Mouse (Mus musculus): ENCODE data around the gene Rcbtb2. TPM values are rescaled to one million over a fixed set of nuclear protein-coding genes. Genes with fewer than 3 reads are reported as not detected.

Rcbtb2 gene
- polyA plus RNA-seq, 1 experiment from 2014 or later, result 209 TPM

GRCm38 (mm10) chr14:73169926-73170844, 47.3 kb downstream of the Rcbtb2 start:
- WGBS, result 89% methylated on average over 13 of the region's 13 CpGs
- no peaks in the 10 kb centered on the region for H3K27me3 ChIP-seq (ENCODE audit: control insufficient read depth, insufficient read depth, low read length)
- no peak for DNase-seq (ENCODE audit: low spot score)
- H3K4me1 ChIP-seq (ENCODE audit: control insufficient read depth, insufficient read depth, low read length), result no peaks in the 10 kb centered on the region
- no peak for ATAC-seq (replicated peaks; ENCODE audit: insufficient number of reproducible peaks, low FRiP score, low TSS enrichment, low read depth)
- H3K27ac ChIP-seq (replicated peaks; ENCODE audit: low read depth, low read length), result no peak overlapping the region
- H3K9ac ChIP-seq (replicated peaks; ENCODE audit: low read length), result no peak overlapping the region
- H3K4me3 ChIP-seq (ENCODE audit: low read depth, low read length), result no peak overlapping the region
- peaks cover 2% of the 10 kb centered on the region; the same call in 1 of the 2 replicates for H3K36me3 ChIP-seq (replicated peaks; ENCODE audit: control insufficient read depth, insufficient read depth, low read depth, low read length)
- no peaks in the 10 kb centered on the region for H3K9me3 ChIP-seq (replicated peaks; ENCODE audit: control insufficient read depth, low read length)
- no peak overlapping the region for H3K4me2 ChIP-seq (ENCODE audit: low read depth, low read length)

DNA sequence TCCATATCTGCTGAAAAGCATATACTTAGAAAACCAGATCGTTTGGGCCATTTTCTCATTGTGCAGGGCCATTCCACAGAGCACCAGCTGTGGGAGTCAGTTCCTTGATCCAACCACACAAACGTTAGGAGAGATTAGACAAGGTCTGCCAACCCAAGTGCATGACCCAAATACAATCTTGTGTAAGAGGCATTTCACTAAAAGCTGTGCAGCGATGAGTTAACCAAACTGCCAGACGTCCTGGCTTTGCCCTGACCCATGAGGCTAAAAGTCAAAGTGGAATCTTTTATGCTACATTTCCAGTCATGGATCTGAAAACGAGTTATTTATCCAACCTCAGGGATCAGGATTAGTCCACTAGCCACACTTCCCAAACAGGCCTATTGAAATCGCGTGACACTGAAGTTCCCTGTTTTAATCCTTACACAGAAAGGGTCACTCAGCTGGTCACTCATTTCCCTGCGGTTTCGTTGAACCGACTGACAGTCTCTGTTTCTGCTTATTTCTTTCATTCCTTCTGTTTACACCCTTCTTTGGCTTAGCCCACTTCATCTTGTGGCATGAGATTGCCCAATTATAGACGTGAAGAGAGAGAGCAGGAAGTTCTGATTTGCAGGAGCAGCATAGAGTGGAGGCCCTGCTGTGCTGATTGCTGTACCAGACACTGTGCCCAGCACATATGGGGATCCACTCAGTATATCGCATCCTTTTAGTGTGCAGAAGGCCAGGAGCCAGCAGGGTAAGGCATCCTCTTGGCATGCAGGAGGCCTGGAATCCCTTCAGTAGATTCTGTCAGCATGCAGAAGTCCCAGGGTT, 49.6 kb downstream of the Rcbtb2 start:
- WGBS, result 80% methylated on average over 12 of the region's 12 CpGs
- no peak for ATAC-seq (replicated peaks; ENCODE audit: insufficient number of reproducible peaks, low FRiP score, low TSS enrichment, low read depth)

GRCm38 (mm10) chr14:73173662-73174061, 50.8 kb downstream of the Rcbtb2 start:
- 87% methylated on average over 11 of the region's 11 CpGs for WGBS
- Histone ChIP-seq H3K4me1 (ENCODE audit: control insufficient read depth, insufficient read depth, low read length) (no peaks in the 10 kb centered on the region), H3K4me3 (ENCODE audit: low read depth, low read length) (no peak overlapping the region), H3K9ac (replicated peaks; ENCODE audit: low read length) (no peak overlapping the region), H3K4me2 (ENCODE audit: low read depth, low read length) (no peak overlapping the region), H3K27me3 (ENCODE audit: control insufficient read depth, insufficient read depth, low read length) (no peaks in the 10 kb centered on the region), H3K36me3 (replicated peaks; ENCODE audit: control insufficient read depth, insufficient read depth, low read depth, low read length) (peaks cover 2% of the 10 kb centered on the region; the same call in 1 of the 2 replicates), H3K9me3 (replicated peaks; ENCODE audit: control insufficient read depth, low read length) (no peaks in the 10 kb centered on the region), H3K27ac (replicated peaks; ENCODE audit: low read depth, low read length) (no peak overlapping the region)
- no peak for DNase-seq (ENCODE audit: low spot score)
- no peak for ATAC-seq (replicated peaks; ENCODE audit: insufficient number of reproducible peaks, low FRiP score, low TSS enrichment, low read depth)

More for the DNA sequence above, 49.6 kb downstream of the Rcbtb2 start:
- Histone ChIP-seq H3K4me3 (ENCODE audit: low read depth, low read length) (no peak overlapping the region), H3K9me3 (replicated peaks; ENCODE audit: control insufficient read depth, low read length) (no peaks in the 10 kb centered on the region), H3K4me1 (ENCODE audit: control insufficient read depth, insufficient read depth, low read length) (no peaks in the 10 kb centered on the region), H3K4me2 (ENCODE audit: low read depth, low read length) (no peak overlapping the region), H3K27ac (replicated peaks; ENCODE audit: low read depth, low read length) (no peak overlapping the region), H3K9ac (replicated peaks; ENCODE audit: low read length) (no peak overlapping the region), H3K27me3 (ENCODE audit: control insufficient read depth, insufficient read depth, low read length) (no peaks in the 10 kb centered on the region), H3K36me3 (replicated peaks; ENCODE audit: control insufficient read depth, insufficient read depth, low read depth, low read length) (peaks cover 2% of the 10 kb centered on the region; the same call in 1 of the 2 replicates)
- no peak for DNase-seq (ENCODE audit: low spot score)

DNA sequence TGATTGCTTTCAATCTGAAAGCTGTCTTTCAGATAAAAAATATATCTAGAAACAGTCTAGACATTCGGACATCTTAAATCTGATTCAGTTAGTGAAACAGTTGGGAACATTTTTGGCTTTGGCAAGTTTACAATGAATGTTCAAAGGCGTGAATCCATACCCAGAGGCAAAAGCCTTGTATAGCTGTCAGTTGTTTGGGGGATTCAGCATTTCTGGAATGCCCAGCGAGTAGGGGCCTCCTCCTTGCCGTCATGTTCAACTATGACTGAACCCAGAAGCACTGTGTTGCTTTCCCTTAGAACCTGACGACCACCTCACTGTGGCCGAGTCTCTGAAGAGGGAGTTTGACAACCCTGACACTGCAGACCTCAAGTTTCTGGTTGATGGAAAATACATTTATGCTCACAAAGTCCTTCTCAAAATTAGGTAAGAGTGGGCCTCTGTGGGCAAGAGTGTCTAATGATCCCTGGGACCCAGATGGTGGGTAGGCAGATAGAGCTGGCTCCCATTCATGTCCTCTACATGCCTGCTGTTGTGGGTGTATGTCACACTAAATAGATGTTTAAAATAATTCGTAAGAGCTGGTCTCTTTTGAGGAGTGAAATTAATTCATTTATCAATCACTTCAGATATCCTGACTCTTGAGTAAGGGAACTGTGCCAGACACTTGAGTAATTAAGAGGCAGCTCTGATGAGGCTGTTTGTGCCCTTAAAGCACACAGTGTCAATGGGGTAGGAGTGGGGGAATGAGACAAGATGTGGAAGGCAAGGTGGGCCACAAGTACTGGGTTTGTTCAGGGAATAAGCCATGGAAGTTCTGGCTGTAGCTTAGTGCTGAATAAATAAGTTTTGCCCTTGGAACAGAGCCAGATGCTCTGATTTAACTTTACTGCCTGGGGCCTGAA, 51.5 kb downstream of the Rcbtb2 start:
- H3K27ac ChIP-seq (replicated peaks; ENCODE audit: low read depth, low read length), result no peak overlapping the region
- no peak overlapping the region for H3K4me2 ChIP-seq (ENCODE audit: low read depth, low read length)
- H3K4me1 ChIP-seq (ENCODE audit: control insufficient read depth, insufficient read depth, low read length), result no peaks in the 10 kb centered on the region
- H3K9ac ChIP-seq (replicated peaks; ENCODE audit: low read length), result no peak overlapping the region
- H3K4me3 ChIP-seq (ENCODE audit: low read depth, low read length), result no peak overlapping the region
- no peak for ATAC-seq (replicated peaks; ENCODE audit: insufficient number of reproducible peaks, low FRiP score, low TSS enrichment, low read depth)
- 81% methylated on average over 7 of the region's 7 CpGs for WGBS
- no peak for DNase-seq (ENCODE audit: low spot score)
- H3K27me3 ChIP-seq (ENCODE audit: control insufficient read depth, insufficient read depth, low read length), result no peaks in the 10 kb centered on the region
- H3K36me3 ChIP-seq (replicated peaks; ENCODE audit: control insufficient read depth, insufficient read depth, low read depth, low read length), result peaks cover 2% of the 10 kb centered on the region; the same call in 1 of the 2 replicates
- H3K9me3 ChIP-seq (replicated peaks; ENCODE audit: control insufficient read depth, low read length), result no peaks in the 10 kb centered on the region

DNA sequence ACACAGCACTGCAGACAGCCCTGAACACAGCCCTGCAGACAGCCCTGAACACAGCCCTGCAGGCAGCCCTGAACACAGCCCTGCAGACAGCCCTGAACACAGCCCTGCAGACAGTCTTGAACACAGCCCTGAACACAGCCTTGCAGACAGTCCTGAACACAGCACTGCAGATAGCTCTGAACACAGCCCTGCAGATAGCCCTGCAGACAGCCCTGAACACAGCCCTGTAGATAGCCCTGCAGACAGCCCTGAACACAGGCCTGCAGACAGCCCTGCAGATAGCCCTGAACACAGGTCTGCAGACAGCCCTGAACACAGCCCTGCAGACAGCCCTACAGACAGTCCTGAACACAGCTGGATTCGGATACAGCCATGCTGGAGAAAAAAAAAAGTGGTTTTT, 52.2 kb downstream of the Rcbtb2 start:
- Histone ChIP-seq H3K27ac (replicated peaks; ENCODE audit: low read depth, low read length) (no peak overlapping the region), H3K36me3 (replicated peaks; ENCODE audit: control insufficient read depth, insufficient read depth, low read depth, low read length) (peaks cover 2% of the 10 kb centered on the region; the same call in 1 of the 2 replicates), H3K9ac (replicated peaks; ENCODE audit: low read length) (no peak overlapping the region), H3K4me1 (ENCODE audit: control insufficient read depth, insufficient read depth, low read length) (no peaks in the 10 kb centered on the region), H3K4me3 (ENCODE audit: low read depth, low read length) (no peak overlapping the region), H3K9me3 (replicated peaks; ENCODE audit: control insufficient read depth, low read length) (no peaks in the 10 kb centered on the region), H3K27me3 (ENCODE audit: control insufficient read depth, insufficient read depth, low read length) (no peaks in the 10 kb centered on the region), H3K4me2 (ENCODE audit: low read depth, low read length) (no peak overlapping the region)
- WGBS, result 85% methylated on average over 1 of the region's 1 CpGs
- ATAC-seq (replicated peaks; ENCODE audit: insufficient number of reproducible peaks, low FRiP score, low TSS enrichment, low read depth), result no peak
- DNase-seq (ENCODE audit: low spot score), result no peak

GRCm38 (mm10) chr14:73175814-73176213, 53.0 kb downstream of the Rcbtb2 start:
- WGBS, result 80% methylated on average over 6 of the region's 6 CpGs
- H3K27me3 ChIP-seq (ENCODE audit: control insufficient read depth, insufficient read depth, low read length), result no peaks in the 10 kb centered on the region
- no peaks in the 10 kb centered on the region for H3K4me1 ChIP-seq (ENCODE audit: control insufficient read depth, insufficient read depth, low read length)
- H3K27ac ChIP-seq (replicated peaks; ENCODE audit: low read depth, low read length), result no peak overlapping the region
- no peak overlapping the region for H3K4me2 ChIP-seq (ENCODE audit: low read depth, low read length)
- DNase-seq (ENCODE audit: low spot score) (no peak), ATAC-seq (replicated peaks; ENCODE audit: insufficient number of reproducible peaks, low FRiP score, low TSS enrichment, low read depth) (no peak)
- no peaks in the 10 kb centered on the region for H3K9me3 ChIP-seq (replicated peaks; ENCODE audit: control insufficient read depth, low read length)
- H3K9ac ChIP-seq (replicated peaks; ENCODE audit: low read length), result no peak overlapping the region
- no peak overlapping the region for H3K4me3 ChIP-seq (ENCODE audit: low read depth, low read length)
- H3K36me3 ChIP-seq (replicated peaks; ENCODE audit: control insufficient read depth, insufficient read depth, low read depth, low read length), result peaks cover 2% of the 10 kb centered on the region; the same call in 1 of the 2 replicates

DNA sequence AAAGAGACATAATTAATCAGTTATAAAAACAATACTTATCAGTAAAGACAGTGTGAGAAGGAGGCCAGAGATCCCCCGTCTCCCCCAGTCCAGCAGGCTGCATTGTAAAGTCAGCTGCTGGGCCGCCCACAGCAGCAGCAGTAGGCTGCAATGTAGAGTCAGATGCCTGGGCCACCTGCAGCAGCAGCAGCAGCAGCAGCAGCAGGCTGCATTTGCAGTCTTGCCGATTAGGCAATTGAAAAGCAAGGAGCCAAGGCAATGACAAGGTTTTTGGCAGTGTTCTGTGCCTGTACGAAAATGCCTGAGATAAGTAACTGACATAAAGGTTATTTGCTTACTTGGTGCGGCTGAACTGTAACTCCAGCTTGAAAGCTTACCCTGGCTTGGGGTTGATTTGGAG, 53.4 kb downstream of the Rcbtb2 start:
- Histone ChIP-seq H3K4me2 (ENCODE audit: low read depth, low read length) (no peak overlapping the region), H3K27ac (replicated peaks; ENCODE audit: low read depth, low read length) (no peak overlapping the region), H3K4me3 (ENCODE audit: low read depth, low read length) (no peak overlapping the region), H3K9ac (replicated peaks; ENCODE audit: low read length) (no peak overlapping the region), H3K27me3 (ENCODE audit: control insufficient read depth, insufficient read depth, low read length) (no peaks in the 10 kb centered on the region), H3K9me3 (replicated peaks; ENCODE audit: control insufficient read depth, low read length) (no peaks in the 10 kb centered on the region), H3K4me1 (ENCODE audit: control insufficient read depth, insufficient read depth, low read length) (no peaks in the 10 kb centered on the region), H3K36me3 (replicated peaks; ENCODE audit: control insufficient read depth, insufficient read depth, low read depth, low read length) (peaks cover 2% of the 10 kb centered on the region; the same call in 1 of the 2 replicates)
- ATAC-seq (replicated peaks; ENCODE audit: insufficient number of reproducible peaks, low FRiP score, low TSS enrichment, low read depth) (no peak), DNase-seq (ENCODE audit: low spot score) (no peak)
- WGBS, result 90% methylated on average over 5 of the region's 5 CpGs

Data from embryonic facial prominence, embryonic 11.5 days (tissue).